Mouse (Mus musculus) embryonic fibroblast, embryonic 13.5 days (primary cell): ENCODE data around the gene Enthd1. TPM values are rescaled to one million over a fixed set of nuclear protein-coding genes. Genes with fewer than 3 reads are reported as not detected.

Experiments used
- H3K27ac ChIP-seq: 2 replicates; pipeline ENCODE4 v1.5.1; 2012; ENCODE audit warnings: low read length, control low read depth, inconsistent platforms; ENCODE audit not compliant: insufficient read depth
- H3K4me1 ChIP-seq: 2 replicates; pipeline ENCODE4 v1.6.1; 2011; ENCODE audit warnings: low read length; ENCODE audit not compliant: control insufficient read depth, insufficient read depth
- H3K4me3 ChIP-seq: 2 replicates; pipeline ENCODE4 v1.5.1; 2011; ENCODE audit warnings: mild to moderate bottlenecking, control low read depth, low read length; ENCODE audit not compliant: insufficient read depth
- CTCF ChIP-seq: IDR thresholded peaks from 2 replicates; pipeline ENCODE4 v1.5.1; 2011; ENCODE audit warnings: mild to moderate bottlenecking, control low read depth, low read length, moderate library complexity, borderline replicate concordance; ENCODE audit not compliant: insufficient read depth
- POLR2A ChIP-seq: IDR thresholded peaks from 2 replicates; pipeline ENCODE4 v1.6.1; 2011; ENCODE audit warnings: low read depth, mild to moderate bottlenecking, control low read depth, low read length, moderate library complexity
- polyA plus RNA-seq: library from polyadenylated mRNA; stranded (reverse); fragments of >200 nt; gene quantifications from 2 replicates; pipeline ENCODE4 v1.2.4, GENCODE M21; 2011; ENCODE audit warnings: low read depth; ENCODE audit not compliant: missing spikeins, insufficient read length

The Enthd1 gene
- polyA plus RNA-seq, 1 experiment: not detected

DNA sequence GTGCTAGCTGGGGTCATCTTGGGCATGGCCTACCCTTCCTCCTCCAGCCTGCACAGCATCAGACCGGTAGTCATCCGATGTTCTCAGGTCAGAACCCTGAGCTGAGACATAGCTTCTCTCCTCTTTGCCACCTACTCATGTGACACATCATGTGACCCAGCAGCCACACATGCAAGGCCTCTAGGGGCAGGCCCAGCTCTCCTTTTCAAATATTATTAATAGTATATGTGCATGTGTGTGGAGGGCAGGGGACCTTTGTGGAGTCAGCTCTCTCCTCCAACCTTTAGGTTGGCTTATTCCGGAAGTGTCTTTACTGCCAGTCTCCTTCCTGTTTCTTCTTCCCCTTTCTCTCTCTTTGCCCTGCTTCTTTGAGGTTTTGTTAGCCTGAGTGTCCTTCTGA, 107.0 kb downstream of the Enthd1 start:
- no peaks in the 10 kb centered on the region for H3K4me1 ChIP-seq
- no peak overlapping the region for H3K27ac ChIP-seq
- no peak for TF ChIP-seq POLR2A
- no peak for TF ChIP-seq CTCF

DNA sequence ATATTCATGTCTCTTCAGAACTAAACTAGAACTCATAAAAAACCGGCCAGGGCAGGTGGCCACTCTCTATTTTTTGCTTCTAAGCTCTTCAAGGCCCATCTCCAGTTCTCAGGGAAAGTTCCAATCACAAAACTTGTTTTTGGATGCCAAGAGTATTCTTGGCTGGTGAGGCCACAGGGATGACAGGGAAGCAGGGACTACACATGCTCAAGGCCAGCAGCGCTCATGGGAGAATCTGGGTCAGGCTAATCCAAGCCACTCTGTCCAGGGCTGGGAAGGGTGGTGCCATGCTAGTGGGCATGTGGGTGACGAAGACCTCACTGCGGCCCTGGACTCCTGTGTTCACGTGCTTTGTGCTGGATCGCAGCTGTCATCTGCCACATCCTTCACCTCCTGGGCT, 110.5 kb downstream of the Enthd1 start:
- Histone ChIP-seq H3K4me1 (no peaks in the 10 kb centered on the region), H3K4me3 (no peak overlapping the region), H3K27ac (no peak overlapping the region)
- TF ChIP-seq POLR2A (no peak), CTCF (no peak)

More for the DNA sequence above, 107.0 kb downstream of the Enthd1 start:
- no peak overlapping the region for H3K4me3 ChIP-seq

DNA sequence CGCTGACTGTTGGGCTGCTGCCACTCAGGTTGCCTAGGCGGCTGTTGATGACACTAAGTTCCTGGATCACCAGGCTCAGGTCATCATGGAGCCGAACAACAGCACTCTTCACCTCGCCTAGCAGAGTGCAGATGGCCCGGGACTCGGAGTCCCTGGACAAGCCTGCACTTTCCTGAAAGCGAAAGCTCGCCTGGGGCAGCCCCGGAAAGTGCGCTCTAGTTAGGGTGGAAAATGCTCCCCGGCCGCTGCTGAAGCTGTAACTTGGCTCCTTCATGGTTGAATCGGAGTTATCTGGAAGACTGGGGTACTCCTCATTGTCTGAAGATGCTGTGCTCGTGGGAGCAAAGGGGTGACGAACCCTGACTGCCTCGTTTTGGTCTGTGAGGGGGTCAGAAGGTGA, 112.5 kb downstream of the Enthd1 start:
- Histone ChIP-seq H3K4me3 (no peak overlapping the region), H3K4me1 (no peaks in the 10 kb centered on the region), H3K27ac (no peak overlapping the region)
- no peak for TF ChIP-seq CTCF
- no peak for TF ChIP-seq POLR2A

DNA sequence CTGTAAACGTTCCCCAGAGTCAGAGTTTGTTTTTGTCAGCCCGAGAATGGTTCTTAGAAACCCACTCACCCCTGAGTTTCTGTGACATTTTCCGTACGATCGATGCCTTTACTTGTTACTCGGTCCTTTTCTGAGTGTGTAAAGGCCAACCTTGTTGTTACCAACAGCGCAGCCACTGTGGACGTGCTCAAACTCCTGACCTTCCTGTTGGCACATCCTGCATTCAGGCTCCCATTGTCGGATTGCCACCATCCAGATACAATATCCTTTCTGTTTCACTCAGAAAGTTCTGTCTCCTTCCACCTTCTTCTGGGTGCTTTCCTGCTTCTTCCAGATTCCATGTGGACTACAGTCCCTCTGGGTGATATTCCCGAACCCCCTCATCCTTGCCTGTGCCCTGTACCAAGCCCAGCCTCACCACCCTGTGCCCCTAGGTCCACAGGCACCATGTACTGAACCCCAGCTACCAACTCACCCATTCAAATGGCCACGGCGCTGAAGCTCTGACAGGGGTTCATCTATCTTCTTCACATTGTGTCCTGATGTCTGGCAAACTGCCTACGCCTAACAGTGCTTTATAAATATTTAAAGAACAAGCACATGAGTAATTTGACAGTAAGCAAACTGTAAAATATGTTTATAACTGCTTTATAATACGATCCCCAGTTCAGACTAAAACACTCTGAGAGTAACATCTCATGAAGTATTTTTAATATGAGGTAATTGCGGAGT, 118.8 kb downstream of the Enthd1 start:
- TF ChIP-seq CTCF (no peak), POLR2A (no peak)
- Histone ChIP-seq H3K27ac (no peak overlapping the region), H3K4me3 (no peak overlapping the region), H3K4me1 (no peaks in the 10 kb centered on the region)

DNA sequence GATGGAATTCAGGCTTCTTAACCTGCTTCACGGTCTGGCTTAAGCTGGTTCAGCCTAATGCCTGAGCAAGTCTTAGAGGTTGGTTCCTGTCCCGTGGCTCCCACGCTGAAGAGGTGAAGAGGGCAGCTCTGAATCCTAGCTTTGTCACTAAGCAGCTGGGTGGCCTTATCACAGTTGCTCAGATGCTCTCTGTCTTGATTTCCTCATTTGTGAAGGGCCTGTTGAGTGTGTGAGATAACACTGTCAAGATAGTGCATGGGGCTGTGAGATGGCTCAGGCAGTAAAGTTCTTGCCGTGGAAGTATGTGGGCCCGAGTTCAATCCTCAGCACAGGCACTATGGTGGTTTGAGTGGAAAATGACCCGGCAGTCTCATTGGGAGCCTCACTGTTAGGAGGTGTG, 124.8 kb downstream of the Enthd1 start:
- Histone ChIP-seq H3K4me3 (no peak overlapping the region), H3K4me1 (0 out of 2 replicates have a peak, but pooled peaks cover 4% of the 10 kb centered on the region), H3K27ac (no peak overlapping the region)
- TF ChIP-seq POLR2A (no peak), CTCF (no peak)

DNA sequence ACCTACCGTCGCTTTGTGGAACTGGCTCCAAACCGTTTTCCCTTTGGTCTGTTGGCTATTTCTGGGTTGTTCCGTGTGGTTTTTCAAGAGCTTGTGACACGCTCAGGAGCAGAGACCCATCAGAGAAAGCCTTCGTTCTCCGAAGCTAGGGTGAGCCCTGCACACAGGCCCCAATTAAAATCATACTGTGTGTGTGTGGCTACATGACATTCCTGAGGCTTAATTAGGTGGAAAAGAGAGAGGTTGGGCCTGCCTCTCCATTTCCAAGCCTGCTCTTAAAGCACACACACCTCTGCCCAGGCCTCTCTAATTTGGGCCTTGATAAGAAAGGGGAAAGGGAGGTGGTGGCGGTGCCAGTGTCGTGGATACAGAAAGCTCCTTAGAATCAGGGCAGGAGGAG, 126.5 kb downstream of the Enthd1 start:
- H3K27ac ChIP-seq: no peak overlapping the region
- TF ChIP-seq POLR2A: no peak
- TF ChIP-seq CTCF: no peak
- H3K4me1 ChIP-seq: 0 out of 2 replicates have a peak, but pooled peaks cover 4% of the 10 kb centered on the region
- no peak overlapping the region for H3K4me3 ChIP-seq

DNA sequence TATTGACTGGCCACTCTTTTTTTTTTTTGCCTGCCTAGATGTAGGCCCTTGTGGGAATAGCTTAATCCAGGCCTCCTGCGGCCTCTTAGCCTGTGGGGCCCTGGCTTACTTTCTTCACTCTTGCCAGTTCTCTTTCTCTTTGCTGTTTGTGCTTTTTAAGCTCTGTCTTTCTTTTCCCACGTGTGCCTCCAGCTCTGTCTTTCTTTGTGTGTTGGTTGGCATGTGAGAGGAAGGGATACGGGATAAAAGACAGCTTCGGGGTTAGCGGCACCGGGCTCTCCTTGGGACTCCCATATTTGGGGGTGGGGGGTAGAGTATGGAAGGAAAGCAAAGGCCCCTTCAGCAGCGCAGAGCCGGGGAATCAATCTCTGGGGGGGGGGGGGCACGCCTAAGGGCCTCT, 127.0 kb downstream of the Enthd1 start:
- 0 out of 2 replicates have a peak, but pooled peaks cover 4% of the 10 kb centered on the region for H3K4me1 ChIP-seq
- no peak overlapping the region for H3K4me3 ChIP-seq
- H3K27ac ChIP-seq: no peak overlapping the region
- TF ChIP-seq POLR2A (no peak), CTCF (no peak)

DNA sequence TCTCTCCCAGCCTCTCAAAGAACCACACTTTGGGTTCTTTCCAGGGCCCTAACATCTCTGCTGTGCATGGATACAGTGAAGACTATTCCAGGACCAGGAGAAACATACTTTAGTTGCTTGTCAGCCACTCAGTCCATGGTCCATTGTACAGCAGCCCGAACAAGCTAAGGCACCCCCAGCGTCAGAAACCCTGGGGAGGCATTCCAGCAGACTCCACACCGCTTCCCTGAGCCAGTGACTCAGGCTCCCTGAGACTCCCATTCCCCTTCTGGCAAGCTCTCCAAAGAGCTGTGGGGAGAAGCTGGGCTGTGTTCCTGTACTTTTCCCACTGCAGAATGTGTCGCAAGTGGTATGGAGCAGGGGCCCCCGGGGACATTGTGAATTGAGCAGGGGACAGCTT, 128.0 kb downstream of the Enthd1 start:
- no peak overlapping the region for H3K4me3 ChIP-seq
- H3K4me1 ChIP-seq: 0 out of 2 replicates have a peak, but pooled peaks cover 4% of the 10 kb centered on the region
- H3K27ac ChIP-seq: peak overlapping the region; percentile 59
- TF ChIP-seq POLR2A: no peak
- no peak for TF ChIP-seq CTCF

DNA sequence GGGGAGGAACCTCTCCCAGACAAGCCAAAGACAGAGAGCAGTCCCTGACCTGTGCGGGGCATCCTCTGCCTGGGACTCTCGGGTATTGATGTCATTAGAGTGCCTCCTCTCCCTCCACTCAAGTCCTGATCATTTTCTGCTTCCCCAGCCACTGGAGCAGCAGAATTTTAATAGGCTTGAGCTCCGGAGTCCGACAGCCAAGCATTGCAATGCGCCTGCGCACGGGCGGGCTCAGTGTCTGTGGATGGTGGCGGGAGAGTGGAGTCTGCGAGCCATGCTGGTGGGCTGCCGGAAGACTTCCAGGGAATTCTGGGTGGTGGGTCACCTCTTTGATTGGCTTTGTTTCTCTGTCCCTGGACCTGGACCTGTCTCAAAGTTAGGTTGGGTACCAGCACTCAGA, 134.6 kb downstream of the Enthd1 start:
- Histone ChIP-seq H3K4me3 (no peak overlapping the region), H3K4me1 (no peaks in the 10 kb centered on the region), H3K27ac (no peak overlapping the region)
- TF ChIP-seq POLR2A: no peak
- no peak for TF ChIP-seq CTCF

DNA sequence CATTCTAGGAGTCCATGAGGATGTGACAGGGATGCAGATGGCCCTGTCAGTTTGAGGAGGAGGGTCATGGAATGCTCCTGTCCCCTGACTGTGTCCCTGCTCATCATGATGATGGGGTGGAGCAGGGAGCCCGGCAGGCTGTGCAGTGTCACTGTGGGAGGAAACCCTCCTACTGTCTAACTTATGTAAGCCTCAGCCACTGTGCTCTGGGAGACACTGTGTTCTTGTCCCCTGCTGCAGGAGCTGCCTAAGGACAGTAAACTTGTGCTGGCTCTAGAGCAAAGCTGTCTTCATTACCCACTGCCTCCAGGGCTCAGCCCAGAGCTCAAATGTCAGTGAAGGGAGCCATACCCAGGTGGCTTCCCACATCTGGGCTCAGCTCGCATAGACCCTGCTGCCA, 146.8 kb downstream of the Enthd1 start:
- Histone ChIP-seq H3K4me3 (no peak overlapping the region), H3K27ac (no peak overlapping the region), H3K4me1 (peaks cover 4% of the 10 kb centered on the region; the same call in 1 of the 2 replicates)
- no peak for TF ChIP-seq POLR2A
- TF ChIP-seq CTCF: no peak
